Mouse (Mus musculus) embryonic facial prominence, embryonic 12.5 days (tissue): ENCODE measurements around the gene Prps2. TPM values are rescaled to one million over a fixed set of nuclear protein-coding genes. Genes with fewer than 3 reads are reported as not detected.
"Not testable (repeated sequence)": the region's sequence is repeated elsewhere in the genome, so short reads cannot be mapped to it uniquely, and the experiment has no call there.

Experiments
- ATAC-seq: fragments of 200-750 bp; cut with Nextera tagmentation; 2 replicates; pipeline ENCODE4 v1.8.0; 2017; ENCODE audit not compliant: insufficient number of reproducible peaks, insufficient read depth, low FRiP score, low TSS enrichment
- H3K27ac ChIP-seq: fragments of 300-500 bp; sonication (generic); 2 replicates; pipeline ENCODE4 v1.5.1; 2016; ENCODE audit warnings: mild to moderate bottlenecking
- H3K27me3 ChIP-seq: fragments of 300-500 bp; sonication (generic); 2 replicates; pipeline ENCODE4 v1.6.1; 2016; ENCODE audit warnings: mild to moderate bottlenecking, moderate library complexity
- H3K36me3 ChIP-seq: fragments of 300-500 bp; sonication (generic); 2 replicates; pipeline ENCODE4 v1.6.1; 2016; ENCODE audit warnings: mild to moderate bottlenecking
- H3K4me1 ChIP-seq: fragments of 300-500 bp; sonication (generic); 2 replicates; pipeline ENCODE4 v1.6.1; 2016
- H3K4me2 ChIP-seq: fragments of 300-500 bp; sonication (generic); replicated peaks from 2 replicates; pipeline ENCODE4 v1.6.1; 2016; ENCODE audit warnings: mild to moderate bottlenecking, moderate library complexity
- H3K4me3 ChIP-seq: fragments of 300-500 bp; sonication (generic); 2 replicates; pipeline ENCODE4 v1.5.1; 2016; ENCODE audit warnings: mild to moderate bottlenecking
- H3K9ac ChIP-seq: fragments of 300-500 bp; sonication (generic); 2 replicates; pipeline ENCODE4 v1.6.1; 2016; ENCODE audit warnings: mild to moderate bottlenecking, moderate library complexity
- H3K9me3 ChIP-seq: fragments of 300-500 bp; sonication (generic); 2 replicates; pipeline ENCODE4 v1.6.1; 2016; ENCODE audit warnings: mild to moderate bottlenecking, moderate library complexity
- WGBS: fragments of 180-500 bp; shearing (Covaris S2); methylation state at CpG from one replicate; pipeline ENCODE4 v1.1.7; 2016; 5-methylcytosine and 5-hydroxymethylcytosine counted together
- polyA plus RNA-seq: library from polyadenylated mRNA; unstranded; fragments of >200 nt; fragmentation: Nextera tagmentation; extraction: Ambion mirVana; gene quantifications from 2 replicates; pipeline ENCODE4 v1.2.1, GENCODE M21; 2016

Prps2 gene
- polyA plus RNA-seq: 14.9 and 16.4 TPM in 2 replicates

DNA sequence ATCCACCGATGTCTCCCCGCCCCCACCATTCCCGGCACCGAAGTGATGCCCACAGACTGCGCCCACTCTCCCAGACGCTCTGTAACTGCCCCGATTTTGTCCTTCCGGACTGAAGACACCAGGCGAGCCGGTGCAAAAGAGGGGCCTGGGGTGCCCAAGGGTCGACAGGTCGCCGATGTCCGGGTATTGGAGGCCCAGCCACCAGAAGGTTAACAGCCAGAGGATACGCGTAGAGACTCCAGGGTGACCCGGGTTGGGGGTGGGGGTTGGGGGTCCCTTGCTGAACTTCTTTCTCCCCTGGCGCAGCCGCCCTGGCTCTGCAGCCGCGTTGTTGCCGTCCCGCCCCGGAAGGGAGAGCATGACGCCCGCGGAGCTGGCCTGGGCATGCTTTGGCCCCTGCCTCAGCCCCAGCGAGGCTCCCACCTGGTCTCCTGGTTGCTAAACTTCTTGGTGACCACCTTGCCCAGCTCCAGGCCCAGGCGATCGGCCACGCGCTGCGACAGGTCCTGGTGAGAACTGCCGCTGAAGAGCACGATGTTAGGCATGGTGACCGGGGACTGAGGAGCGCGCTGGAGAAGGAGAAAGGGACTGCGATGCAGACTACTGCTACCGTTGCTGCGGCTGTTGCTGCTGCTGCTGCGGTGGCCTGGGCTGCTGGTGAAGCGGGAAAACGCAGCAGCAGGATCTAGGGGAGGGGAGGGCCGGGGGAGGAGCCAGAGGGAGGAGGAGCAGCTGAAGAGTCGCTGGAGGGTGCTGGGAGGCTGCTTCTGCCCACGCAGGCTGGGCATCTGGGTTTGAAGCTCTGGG lies at the start of gene Prps2:
Prps2 (minus strand) TSS at position 703 of the 807 bp plus-strand sequence.
- Histone ChIP-seq H3K4me1 (no peaks in the 10 kb centered on the region), H3K4me3 (peak within 1 kb of the TSS; percentile 53), H3K27me3 (peaks cover 21% of the 10 kb centered on the region; the same call in 1 of the 2 replicates), H3K36me3 (no peaks in the 10 kb centered on the region), H3K4me2 (peak within 1 kb of the TSS; percentile 64), H3K9me3 (no peaks in the 10 kb centered on the region), H3K9ac (peak within 1 kb of the TSS; percentile 60), H3K27ac (no peak within 1 kb of the TSS)
- 24% methylated on average over 43 of the region's 47 CpGs for WGBS
- peak; percentile 89 for ATAC-seq

DNA sequence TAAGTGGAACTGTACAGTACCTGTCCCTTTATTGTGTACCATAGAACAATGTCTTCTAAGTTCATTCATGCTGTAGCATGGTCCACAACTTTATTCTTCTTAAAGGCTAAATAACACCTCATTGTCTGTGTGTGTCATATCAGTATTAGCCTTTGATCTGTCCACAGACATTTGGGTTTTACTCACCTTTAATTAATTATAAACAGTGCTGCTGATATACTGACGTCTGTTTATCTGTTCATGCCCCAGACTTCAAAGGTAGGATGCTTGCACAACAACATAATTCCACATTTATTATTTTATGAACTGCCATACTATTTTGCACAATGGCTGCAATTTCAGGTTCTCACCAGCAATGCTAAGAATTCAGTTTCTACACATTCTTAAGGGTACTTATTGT lies 35.1 kb upstream of the Prps2 start:
- no peak for ATAC-seq
- 68% methylated on average over 1 of the region's 1 CpGs for WGBS
- H3K27me3 ChIP-seq: no peaks in the 10 kb centered on the region

DNA sequence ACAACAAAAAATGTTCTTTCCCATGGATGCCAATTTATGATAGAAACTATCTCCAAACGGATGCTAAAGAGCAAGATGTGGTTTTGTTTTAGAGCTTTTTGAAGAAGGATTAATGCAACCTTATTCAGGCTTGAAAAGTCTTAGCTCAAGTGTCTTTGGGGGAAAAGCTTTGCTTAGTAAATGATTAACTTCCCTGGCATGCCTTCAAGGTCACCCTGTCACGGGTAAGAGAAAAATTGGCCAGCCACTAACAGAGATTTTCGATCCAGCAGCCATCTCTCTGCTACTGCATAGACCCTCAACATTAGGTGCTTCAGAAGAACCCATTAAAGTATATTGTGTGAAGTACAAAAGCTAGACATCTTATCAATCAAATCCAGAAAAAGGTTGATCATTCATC lies 12.4 kb upstream of the Prps2 start:
- no peak for ATAC-seq
- H3K9me3 ChIP-seq: no peaks in the 10 kb centered on the region

More for the DNA sequence above, 35.1 kb upstream of the Prps2 start:
- Histone ChIP-seq H3K4me3 (no peak overlapping the region), H3K4me2 (no peak overlapping the region), H3K9ac (no peak overlapping the region), H3K27ac (no peak overlapping the region), H3K4me1 (no peaks in the 10 kb centered on the region), H3K9me3 (no peaks in the 10 kb centered on the region), H3K36me3 (no peaks in the 10 kb centered on the region)

DNA sequence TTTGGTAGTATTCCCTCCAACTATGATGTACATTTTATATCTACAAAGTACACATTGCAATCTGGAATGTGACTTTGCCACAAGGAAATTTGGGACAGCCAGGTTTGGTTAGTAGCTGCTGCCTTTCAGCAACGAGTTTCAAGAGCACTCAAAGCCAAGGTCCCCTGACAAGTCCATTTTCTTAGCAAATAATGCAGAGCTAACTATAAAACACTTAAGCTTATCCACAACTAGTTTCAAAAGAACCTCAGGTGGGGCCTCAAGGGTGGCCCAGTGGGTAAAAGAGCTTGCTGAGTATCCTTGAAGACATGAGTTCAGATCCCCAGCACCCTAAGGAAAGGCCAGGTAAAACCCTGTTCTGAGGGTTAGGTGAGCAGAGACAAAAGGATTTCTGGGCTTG lies 4.1 kb upstream of the Prps2 start:
- no peak overlapping the region for H3K9ac ChIP-seq
- H3K27me3 ChIP-seq: peaks cover 17% of the 10 kb centered on the region; the same call in 1 of the 2 replicates
- ATAC-seq: no peak

More for the DNA sequence above, 12.4 kb upstream of the Prps2 start:
- H3K36me3 ChIP-seq: no peaks in the 10 kb centered on the region
- H3K4me1 ChIP-seq: no peaks in the 10 kb centered on the region
- H3K27ac ChIP-seq: no peak overlapping the region
- H3K4me3 ChIP-seq: no peak overlapping the region
- H3K4me2 ChIP-seq: no peak overlapping the region
- H3K9ac ChIP-seq: no peak overlapping the region
- WGBS: 60% methylated on average over 3 of the region's 3 CpGs
- H3K27me3 ChIP-seq: peaks cover 16% of the 10 kb centered on the region; the same call in 1 of the 2 replicates

DNA sequence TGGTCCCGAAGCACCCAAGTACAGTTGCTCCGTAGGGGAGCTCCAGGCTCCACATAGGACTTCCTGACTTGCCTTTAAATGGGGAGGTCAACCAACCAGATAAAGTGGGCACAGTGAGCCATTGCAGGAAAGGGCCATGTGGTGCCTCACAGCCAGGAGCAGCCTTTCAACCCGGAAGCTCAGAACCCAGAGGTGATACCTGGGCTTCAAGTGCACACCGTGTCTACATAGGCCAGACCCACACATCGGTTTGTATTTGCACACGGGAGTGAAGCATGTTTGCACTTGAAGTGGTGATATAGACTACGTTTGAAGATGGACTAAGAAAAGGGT lies 271 bp upstream of the Prps2 start:
- Histone ChIP-seq H3K27ac (no peak overlapping the region), H3K36me3 (no peaks in the 10 kb centered on the region), H3K4me1 (no peaks in the 10 kb centered on the region), H3K9me3 (no peaks in the 10 kb centered on the region), H3K4me3 (peak overlapping the region; percentile 53), H3K27me3 (peaks cover 19% of the 10 kb centered on the region; the same call in 1 of the 2 replicates), H3K4me2 (peak overlapping the region; percentile 64), H3K9ac (no peak overlapping the region)
- 41% methylated on average over 7 of the region's 7 CpGs for WGBS
- ATAC-seq: no peak

More for the DNA sequence above, 4.1 kb upstream of the Prps2 start:
- 45% methylated on average over 1 of the region's 1 CpGs for WGBS
- no peaks in the 10 kb centered on the region for H3K9me3 ChIP-seq
- no peak overlapping the region for H3K27ac ChIP-seq
- no peak overlapping the region for H3K4me3 ChIP-seq
- H3K36me3 ChIP-seq: no peaks in the 10 kb centered on the region
- no peak overlapping the region for H3K4me2 ChIP-seq
- H3K4me1 ChIP-seq: no peaks in the 10 kb centered on the region

DNA sequence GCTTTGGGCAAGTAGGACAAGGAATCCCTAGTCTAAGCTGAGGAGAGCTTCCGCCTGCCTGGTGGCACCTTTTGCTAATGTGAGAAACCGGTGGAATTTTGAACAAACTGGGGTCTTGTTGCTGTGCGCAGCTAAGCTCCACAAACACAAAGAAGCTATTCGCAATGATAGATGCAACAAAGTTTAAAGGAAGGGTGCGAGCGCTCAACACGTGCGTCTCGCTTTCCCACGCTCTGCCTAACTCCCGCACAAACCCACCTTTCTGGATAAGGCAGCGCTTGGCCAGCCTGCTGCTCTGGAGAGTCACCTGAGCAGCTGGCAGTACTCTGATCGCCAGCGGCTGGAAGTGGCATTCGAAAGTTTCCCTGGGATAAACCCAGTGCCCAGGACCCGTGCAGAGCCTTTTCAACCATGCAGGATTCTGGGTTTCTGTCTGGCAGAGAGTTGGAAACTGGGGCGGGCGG lies 934 bp downstream of the Prps2 start:
- Histone ChIP-seq H3K27ac (no peak overlapping the region), H3K9me3 (no peaks in the 10 kb centered on the region), H3K36me3 (no peaks in the 10 kb centered on the region), H3K4me2 (peak overlapping the region; percentile 64), H3K27me3 (peaks cover 16% of the 10 kb centered on the region; the same call in 1 of the 2 replicates), H3K9ac (peak overlapping the region; percentile 60; the same call in 1 of the 2 replicates), H3K4me1 (no peaks in the 10 kb centered on the region), H3K4me3 (peak overlapping the region; percentile 53)
- 16% methylated on average over 18 of the region's 18 CpGs for WGBS
- no peak for ATAC-seq

DNA sequence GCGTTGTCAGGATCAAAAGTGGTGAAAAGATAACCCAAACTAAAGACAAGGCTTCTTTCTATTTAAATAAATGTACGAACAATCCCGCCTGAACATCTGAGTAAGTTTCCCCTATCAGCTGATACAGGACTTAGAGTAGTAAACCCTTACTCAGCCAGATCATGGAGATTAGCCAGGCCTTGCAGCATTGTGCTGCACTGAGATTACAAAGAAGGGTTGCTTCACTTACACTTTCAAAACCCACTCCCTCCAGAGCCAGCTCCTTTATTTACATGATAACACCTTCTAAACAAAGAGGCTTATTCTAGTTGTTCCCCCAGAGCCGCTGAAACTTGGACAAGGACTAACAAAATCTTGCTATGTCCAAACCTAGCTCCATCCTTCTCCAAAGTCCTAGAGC lies 2.5 kb downstream of the Prps2 start:
- H3K27ac ChIP-seq: no peak overlapping the region
- no peak overlapping the region for H3K9ac ChIP-seq
- 56% methylated on average over 4 of the region's 4 CpGs for WGBS
- no peak overlapping the region for H3K4me3 ChIP-seq
- no peak for ATAC-seq
- H3K9me3 ChIP-seq: no peaks in the 10 kb centered on the region
- H3K4me1 ChIP-seq: no peaks in the 10 kb centered on the region
- peaks cover 15% of the 10 kb centered on the region; the same call in 1 of the 2 replicates for H3K27me3 ChIP-seq
- no peak overlapping the region for H3K4me2 ChIP-seq
- H3K36me3 ChIP-seq: no peaks in the 10 kb centered on the region

DNA sequence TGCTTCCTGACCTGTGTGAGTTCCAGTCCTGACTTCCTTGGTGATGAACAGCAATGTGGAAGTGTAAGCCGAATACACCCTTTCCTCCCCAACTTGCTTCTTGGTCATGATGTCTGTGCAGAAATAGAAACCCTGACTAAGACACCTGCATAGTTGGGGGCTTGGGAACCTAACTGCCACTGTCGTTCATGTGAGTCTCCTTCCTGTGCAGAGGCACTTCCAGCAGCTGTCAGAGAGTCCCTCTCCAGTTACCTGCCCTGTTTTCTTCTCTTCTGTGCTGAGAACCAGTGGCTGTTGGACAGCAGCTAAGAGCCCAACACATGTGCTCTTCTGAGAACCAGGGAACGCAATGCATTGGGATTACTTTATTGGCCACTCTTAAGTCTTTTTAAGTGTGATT lies 21.3 kb downstream of the Prps2 start:
- H3K4me1 ChIP-seq, H3K4me3 ChIP-seq, H3K9me3 ChIP-seq, H3K27me3 ChIP-seq, H3K9ac ChIP-seq, ATAC-seq, H3K27ac ChIP-seq, H3K4me2 ChIP-seq, H3K36me3 ChIP-seq: not testable (repeated sequence)
- 95% methylated on average over 3 of the region's 3 CpGs for WGBS

DNA sequence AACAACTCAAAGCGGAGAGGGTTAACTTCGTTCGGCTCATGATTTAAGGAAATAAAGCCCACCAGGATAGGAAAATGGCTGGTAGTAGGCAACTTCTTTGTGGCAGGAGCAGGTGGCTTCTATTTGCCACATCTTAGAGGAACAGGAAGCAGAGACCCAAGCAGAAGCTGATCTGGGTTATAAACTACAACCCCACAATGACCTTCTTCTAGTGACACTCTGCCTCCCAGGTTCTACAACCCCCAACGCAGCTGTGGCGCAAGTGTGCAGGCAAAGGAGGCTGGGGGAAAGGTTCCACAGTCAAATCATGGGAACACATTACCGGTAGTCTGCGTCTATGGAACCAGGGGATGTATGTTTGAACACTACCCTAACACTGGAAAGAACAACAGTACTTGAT lies 22.8 kb downstream of the Prps2 start:
- Histone ChIP-seq H3K9me3 (no peaks in the 10 kb centered on the region), H3K4me1 (no peaks in the 10 kb centered on the region), H3K36me3 (no peaks in the 10 kb centered on the region), H3K4me2 (no peak overlapping the region), H3K4me3 (no peak overlapping the region), H3K27ac (no peak overlapping the region), H3K9ac (no peak overlapping the region), H3K27me3 (0 out of 2 replicates have a peak, but pooled peaks cover 7% of the 10 kb centered on the region)
- 91% methylated on average over 7 of the region's 7 CpGs for WGBS
- no peak for ATAC-seq

DNA sequence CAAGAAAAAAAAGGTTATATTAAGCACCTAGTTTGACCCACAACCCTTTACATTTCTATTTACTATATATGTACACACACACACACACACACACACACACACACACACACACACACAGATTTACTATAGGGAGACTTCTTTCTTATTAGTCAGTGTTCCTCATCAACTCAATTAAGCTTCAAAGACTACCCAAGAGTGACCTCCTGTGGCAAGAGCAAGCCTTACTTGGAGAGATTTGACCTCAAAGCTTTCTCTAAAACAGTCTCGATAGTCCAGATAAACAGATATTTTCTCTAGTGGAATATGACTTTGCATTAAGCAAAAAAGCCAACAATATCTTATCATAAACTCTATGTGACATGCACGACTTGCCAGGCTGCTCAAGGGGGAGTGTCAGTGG lies 25.1 kb downstream of the Prps2 start:
- Histone ChIP-seq H3K4me3 (no peak overlapping the region), H3K36me3 (no peaks in the 10 kb centered on the region), H3K27me3 (0 out of 2 replicates have a peak, but pooled peaks cover 3% of the 10 kb centered on the region), H3K9ac (no peak overlapping the region), H3K4me1 (no peaks in the 10 kb centered on the region), H3K4me2 (no peak overlapping the region), H3K27ac (no peak overlapping the region), H3K9me3 (no peaks in the 10 kb centered on the region)
- no peak for ATAC-seq
- 79% methylated on average over 2 of the region's 2 CpGs for WGBS

DNA sequence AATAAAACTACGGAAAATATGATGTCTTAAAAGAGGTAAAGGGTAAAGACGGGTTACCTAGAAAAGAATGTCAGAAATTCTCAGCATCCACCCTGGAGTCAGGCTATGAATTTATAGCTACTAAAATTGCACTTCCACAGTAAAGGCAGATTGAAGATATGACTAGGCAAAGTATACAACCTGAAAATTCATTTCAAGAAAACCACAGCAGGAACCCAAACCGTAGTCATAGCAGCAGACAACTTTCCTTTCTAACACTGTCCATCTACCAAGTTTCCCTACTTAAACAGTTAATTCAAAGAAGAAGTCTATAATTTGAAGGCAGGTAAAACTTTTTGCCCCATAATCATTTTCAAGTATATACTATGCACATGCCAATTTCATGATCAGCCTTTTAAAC lies 26.6 kb downstream of the Prps2 start:
- no peaks in the 10 kb centered on the region for H3K9me3 ChIP-seq
- no peak overlapping the region for H3K27ac ChIP-seq
- no peak overlapping the region for H3K4me3 ChIP-seq
- H3K4me2 ChIP-seq: no peak overlapping the region
- no peaks in the 10 kb centered on the region for H3K36me3 ChIP-seq
- H3K4me1 ChIP-seq: no peaks in the 10 kb centered on the region
- H3K9ac ChIP-seq: no peak overlapping the region
- 0 out of 2 replicates have a peak, but pooled peaks cover 3% of the 10 kb centered on the region for H3K27me3 ChIP-seq
- no peak for ATAC-seq
- WGBS: 92% methylated on average over 3 of the region's 3 CpGs

DNA sequence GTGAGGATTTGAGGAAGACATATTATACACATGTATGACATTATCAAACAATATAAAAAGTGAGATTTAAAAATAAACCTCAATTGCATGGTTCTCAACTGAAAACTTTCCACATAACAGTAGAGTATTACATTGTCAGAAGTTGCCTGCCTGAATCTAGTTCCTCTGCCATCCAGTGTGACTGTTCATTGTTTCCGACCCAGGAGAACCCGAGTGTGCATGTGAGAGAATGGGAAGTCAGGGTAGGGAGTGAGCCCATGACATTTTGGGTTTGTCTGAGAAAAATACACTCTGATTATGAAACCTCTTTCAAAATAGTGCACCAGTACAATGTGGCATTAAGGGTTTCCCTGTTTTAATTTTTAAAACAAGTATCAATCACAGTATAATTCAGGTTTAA lies 28.9 kb downstream of the Prps2 start:
- H3K4me2 ChIP-seq: no peak overlapping the region
- no peak for ATAC-seq
- no peak overlapping the region for H3K27ac ChIP-seq
- H3K36me3 ChIP-seq: no peaks in the 10 kb centered on the region
- H3K4me1 ChIP-seq: no peaks in the 10 kb centered on the region
- no peaks in the 10 kb centered on the region for H3K9me3 ChIP-seq
- WGBS: 80% methylated on average over 2 of the region's 2 CpGs
- no peak overlapping the region for H3K4me3 ChIP-seq
- 0 out of 2 replicates have a peak, but pooled peaks cover 3% of the 10 kb centered on the region for H3K27me3 ChIP-seq
- no peak overlapping the region for H3K9ac ChIP-seq
